Mouse (Mus musculus): ENCODE measurements around the gene Hp1bp3. TPM values are rescaled to one million over a fixed set of nuclear protein-coding genes. Genes with fewer than 3 reads are reported as not detected.

The Hp1bp3 gene
- polyA plus RNA-seq, 1 experiment from 2014 or later = 133 TPM

Other genes starting within 250 kb of the Hp1bp3 start
- gene Eif4g3, start 223.3 kb upstream of the Hp1bp3 start, polyA plus RNA-seq (2018) = 52.6 to 97.4 TPM (median 70.3 TPM) in 3 replicates
- 0.06 to 0.09 TPM in 2 of 3 replicates, not detected in the other for gene Sh2d5, start 34.1 kb downstream of the Hp1bp3 start, polyA plus RNA-seq (2018)
- not detected in 3 replicates for gene Kif17, start 34.1 kb downstream of the Hp1bp3 start, polyA plus RNA-seq (2018)
- gene Ddost, start 88.4 kb downstream of the Hp1bp3 start, polyA plus RNA-seq (2018) = 99.5 to 135 TPM (median 111 TPM) in 3 replicates
- 22.5 to 70.3 TPM (median 44.1 TPM) in 3 replicates for gene Pink1, start 110.0 kb downstream of the Hp1bp3 start, polyA plus RNA-seq (2018)
- not detected in 3 replicates for gene Cda, start 151.7 kb downstream of the Hp1bp3 start, polyA plus RNA-seq (2018)
- not detected in 3 replicates for gene Fam43b, start 180.2 kb downstream of the Hp1bp3 start, polyA plus RNA-seq (2018)
- gene Mul1, start 218.4 kb downstream of the Hp1bp3 start, polyA plus RNA-seq (2018) = 10.2 to 12.2 TPM (median 11.8 TPM) in 3 replicates
- gene Camk2n1, start 238.0 kb downstream of the Hp1bp3 start, polyA plus RNA-seq (2018) = not detected in 3 replicates